Mouse (Mus musculus): ENCODE measurements at regions not wholly inside any gene's neighbourhood (a gene's known extent, or its start where the extent isn't known, plus 50 kb on each side); places are given as distances from the start of the nearest gene placed in this dataset.

DNA sequence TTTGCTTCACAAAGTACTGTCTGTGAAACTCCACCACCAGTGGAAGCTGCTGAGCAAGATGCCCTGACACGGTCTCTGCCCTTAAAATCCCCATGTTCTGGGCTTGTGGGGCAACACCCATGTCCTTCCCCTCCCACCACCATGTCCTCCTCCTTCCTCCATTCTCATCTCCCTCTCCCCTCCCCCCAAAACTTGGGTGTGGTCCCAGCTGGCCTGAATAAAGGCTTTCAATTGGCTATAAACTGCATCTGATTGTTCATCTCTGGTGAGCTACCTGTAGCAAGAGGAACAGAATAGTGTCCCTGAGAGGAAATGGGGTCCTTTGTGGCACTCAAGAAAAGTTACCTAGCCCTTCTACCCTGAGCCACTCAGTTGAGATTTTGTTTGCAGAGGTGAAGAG is 91.8 kb downstream of the Slc16a9 start:
- no peak for DNase-seq (ENCODE audit: low read depth, low spot score)
- Histone ChIP-seq H3K27me3 (ENCODE audit: control insufficient read depth in 1 of 2, insufficient read depth in 2 of 2, low read length in 2 of 2) (no peaks in the 10 kb centered on the region), H3K4me1 (ENCODE audit: control insufficient read depth in 1 of 2, insufficient read depth in 2 of 2, low read length in 2 of 2) (no peaks in the 10 kb centered on the region), H3K9me3 (replicated peaks; ENCODE audit: insufficient read depth, low read length) (no peaks in the 10 kb centered on the region), H3K27ac (ENCODE audit: control insufficient read depth, low read depth, low read length) (no peak overlapping the region), H3K4me3 (ENCODE audit: control insufficient read depth in 1 of 2, insufficient read depth in 1 of 2, low read depth in 2 of 2, low read length in 2 of 2) (no peak overlapping the region), H3K79me2 (ENCODE audit: control insufficient read depth, insufficient read depth, low read length, poor library complexity) (no peaks in the 10 kb centered on the region), H3K9ac (ENCODE audit: control insufficient read depth, low read depth, low read length, poor library complexity, severe bottlenecking) (no peak overlapping the region), H3K36me3 (ENCODE audit: control insufficient read depth in 1 of 2, insufficient read depth in 2 of 2, low read length in 2 of 2) (no peaks in the 10 kb centered on the region)
- TF ChIP-seq JUND (IDR thresholded peaks at IDR 0.05; ENCODE audit: low read depth, low read length): no peak
- no peak for TF ChIP-seq MYC (IDR thresholded peaks at IDR 0.05; ENCODE audit: low read depth, low read length)
- TF ChIP-seq CTCF (IDR thresholded peaks at IDR 0.05 in 2 of 3, conservative IDR thresholded peaks at IDR 0.05 in 1 of 3; ENCODE audit: control insufficient read depth in 1 of 3, insufficient read depth in 1 of 3, low read depth in 2 of 3, low read length in 3 of 3, poor library complexity in 1 of 3, severe bottlenecking in 1 of 3): no peak
- TF ChIP-seq ZNF384 (IDR thresholded peaks at IDR 0.05; ENCODE audit: low read depth, low read length): no peak
- no peak for TF ChIP-seq POLR2AphosphoS2 (IDR thresholded peaks at IDR 0.05; ENCODE audit: low read length)
- TF ChIP-seq E2F4 (IDR thresholded peaks at IDR 0.05; ENCODE audit: borderline replicate concordance, low read depth, low read length): no peak
- no peak for TF ChIP-seq MXI1 (IDR thresholded peaks at IDR 0.05; ENCODE audit: low read depth, low read length)
- no peak for TF ChIP-seq NRF1 (IDR thresholded peaks at IDR 0.05; ENCODE audit: insufficient read depth, low read depth, low read length, poor library complexity, severe bottlenecking)
- no peak for TF ChIP-seq POLR2AphosphoS5 (IDR thresholded peaks at IDR 0.05; ENCODE audit: borderline replicate concordance, low read depth, low read length)
- no peak for TF ChIP-seq MYB (IDR thresholded peaks at IDR 0.05; ENCODE audit: low read depth, low read length)
- no peak for TF ChIP-seq SIN3A (IDR thresholded peaks at IDR 0.05; ENCODE audit: low read length)
- no peak for TF ChIP-seq TBP (IDR thresholded peaks at IDR 0.05; ENCODE audit: low read depth, low read length)
- no peak for TF ChIP-seq POLR2A (IDR thresholded peaks at IDR 0.05; ENCODE audit: control insufficient read depth in 1 of 2, insufficient read depth in 1 of 2, low read depth in 1 of 2, low read length in 2 of 2, poor library complexity in 1 of 2)
- TF ChIP-seq RCOR1 (IDR thresholded peaks at IDR 0.05; ENCODE audit: low read depth, low read length): no peak
- TF ChIP-seq TCF12 (IDR thresholded peaks at IDR 0.05; ENCODE audit: low read depth, low read length): no peak

- Histone ChIP-seq H3K27ac (ENCODE audit: control insufficient read depth, low read depth, low read length) (no peak overlapping the region), H3K4me3 (ENCODE audit: control insufficient read depth in 1 of 2, insufficient read depth in 1 of 2, low read depth in 2 of 2, low read length in 2 of 2) (no peak overlapping the region), H3K79me2 (ENCODE audit: control insufficient read depth, insufficient read depth, low read length, poor library complexity) (no peaks in the 10 kb centered on the region), H3K9me3 (replicated peaks; ENCODE audit: insufficient read depth, low read length) (no peaks in the 10 kb centered on the region; the same call in 1 of the 2 replicates), H3K27me3 (ENCODE audit: control insufficient read depth in 1 of 2, insufficient read depth in 2 of 2, low read length in 2 of 2) (no peaks in the 10 kb centered on the region), H3K9ac (ENCODE audit: control insufficient read depth, low read depth, low read length, poor library complexity, severe bottlenecking) (no peak overlapping the region), H3K36me3 (ENCODE audit: control insufficient read depth in 1 of 2, insufficient read depth in 2 of 2, low read length in 2 of 2) (no peaks in the 10 kb centered on the region), H3K4me1 (ENCODE audit: control insufficient read depth in 1 of 2, insufficient read depth in 2 of 2, low read length in 2 of 2) (no peaks in the 10 kb centered on the region)
- TF ChIP-seq USF2 (IDR thresholded peaks at IDR 0.05; ENCODE audit: borderline replicate concordance in 1 of 2, insufficient read depth in 1 of 2, low read depth in 1 of 2, low read length in 2 of 2) (no peak), POLR2AphosphoS2 (IDR thresholded peaks at IDR 0.05; ENCODE audit: low read length) (no peak), MAFK (IDR thresholded peaks at IDR 0.05; ENCODE audit: borderline replicate concordance, low read depth, low read length) (no peak), MXI1 (IDR thresholded peaks at IDR 0.05; ENCODE audit: low read depth, low read length) (no peak)
- no peak for DNase-seq (ENCODE audit: low read depth, low spot score)
Measured at GRCm38 (mm10) chr10:70359421-70359820, 80.9 kb upstream of the Fam13c start.

All from MEL (cell line).